Mouse (Mus musculus): ENCODE measurements around the gene Fam171b. TPM values are rescaled to one million over a fixed set of nuclear protein-coding genes. Genes with fewer than 3 reads are reported as not detected.

The Fam171b gene
- polyA plus RNA-seq, 1 experiment from 2014 or later = 42.8 TPM

GRCm38 (mm10) chr2:83848495-83848894 lies 36.1 kb downstream of the Fam171b start:
- Histone ChIP-seq H3K4me2 (no peak overlapping the region), H3K9me3 (ENCODE audit: control insufficient read depth, low read length) (no peaks in the 10 kb centered on the region), H3K27ac (ENCODE audit: low read depth, low read length) (no peak overlapping the region), H3K36me3 (ENCODE audit: control insufficient read depth, insufficient read depth, low read length) (no peaks in the 10 kb centered on the region), H3K9ac (ENCODE audit: low read length) (no peak overlapping the region), H3K4me3 (ENCODE audit: low read depth, low read length) (no peak overlapping the region), H3K4me1 (ENCODE audit: control insufficient read depth, insufficient read depth, low read length) (peaks cover 11% of the 10 kb centered on the region; the same call in 1 of the 2 replicates), H3K27me3 (ENCODE audit: control insufficient read depth, insufficient read depth, low read length) (no peaks in the 10 kb centered on the region)
- WGBS = 96% methylated on average over 3 of the region's 3 CpGs
- ATAC-seq (ENCODE audit: low FRiP score) = no peak
- DNase-seq (ENCODE audit: low spot score, missing footprints) = no peak

DNA sequence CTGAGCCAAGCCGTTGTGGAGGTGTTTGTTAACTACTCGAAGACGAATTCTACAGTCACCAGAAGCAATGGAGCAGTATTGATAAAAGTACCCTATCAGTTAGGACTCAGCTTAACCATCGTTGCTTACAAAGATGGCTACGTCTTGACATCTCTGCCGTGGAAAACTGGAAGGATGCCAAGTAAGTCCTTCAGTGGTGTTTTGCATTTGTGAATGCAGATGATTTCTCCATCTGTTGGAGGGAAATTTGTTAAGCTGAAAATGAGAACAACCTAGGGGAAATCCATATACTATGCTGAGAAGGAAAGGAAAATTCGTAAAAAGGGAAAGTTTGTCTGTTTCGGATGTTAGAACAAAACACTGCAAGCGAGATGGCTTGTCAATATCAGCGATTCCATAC lies 41.0 kb downstream of the Fam171b start:
- H3K4me3 ChIP-seq (ENCODE audit: low read depth, low read length) = no peak overlapping the region
- H3K27ac ChIP-seq (ENCODE audit: low read depth, low read length) = no peak overlapping the region
- no peaks in the 10 kb centered on the region for H3K9me3 ChIP-seq (ENCODE audit: control insufficient read depth, low read length)
- no peak overlapping the region for H3K9ac ChIP-seq (ENCODE audit: low read length)
- H3K4me1 ChIP-seq (ENCODE audit: control insufficient read depth, insufficient read depth, low read length) = no peaks in the 10 kb centered on the region
- no peaks in the 10 kb centered on the region for H3K27me3 ChIP-seq (ENCODE audit: control insufficient read depth, insufficient read depth, low read length)
- ATAC-seq (ENCODE audit: low FRiP score) (no peak), DNase-seq (ENCODE audit: low spot score, missing footprints) (no peak)
- 90% methylated on average over 10 of the region's 10 CpGs for WGBS
- H3K36me3 ChIP-seq (ENCODE audit: control insufficient read depth, insufficient read depth, low read length) = no peaks in the 10 kb centered on the region
- H3K4me2 ChIP-seq = no peak overlapping the region

GRCm38 (mm10) chr2:83856236-83856635 lies 43.8 kb downstream of the Fam171b start:
- DNase-seq (ENCODE audit: low spot score, missing footprints) (no peak), ATAC-seq (ENCODE audit: low FRiP score) (no peak)
- Histone ChIP-seq H3K9me3 (ENCODE audit: control insufficient read depth, low read length) (no peaks in the 10 kb centered on the region), H3K36me3 (ENCODE audit: control insufficient read depth, insufficient read depth, low read length) (no peaks in the 10 kb centered on the region), H3K27ac (ENCODE audit: low read depth, low read length) (no peak overlapping the region), H3K4me2 (no peak overlapping the region), H3K27me3 (ENCODE audit: control insufficient read depth, insufficient read depth, low read length) (no peaks in the 10 kb centered on the region), H3K4me1 (ENCODE audit: control insufficient read depth, insufficient read depth, low read length) (no peaks in the 10 kb centered on the region), H3K4me3 (ENCODE audit: low read depth, low read length) (no peak overlapping the region), H3K9ac (ENCODE audit: low read length) (no peak overlapping the region)
- 73% methylated on average over 4 of the region's 4 CpGs for WGBS

DNA sequence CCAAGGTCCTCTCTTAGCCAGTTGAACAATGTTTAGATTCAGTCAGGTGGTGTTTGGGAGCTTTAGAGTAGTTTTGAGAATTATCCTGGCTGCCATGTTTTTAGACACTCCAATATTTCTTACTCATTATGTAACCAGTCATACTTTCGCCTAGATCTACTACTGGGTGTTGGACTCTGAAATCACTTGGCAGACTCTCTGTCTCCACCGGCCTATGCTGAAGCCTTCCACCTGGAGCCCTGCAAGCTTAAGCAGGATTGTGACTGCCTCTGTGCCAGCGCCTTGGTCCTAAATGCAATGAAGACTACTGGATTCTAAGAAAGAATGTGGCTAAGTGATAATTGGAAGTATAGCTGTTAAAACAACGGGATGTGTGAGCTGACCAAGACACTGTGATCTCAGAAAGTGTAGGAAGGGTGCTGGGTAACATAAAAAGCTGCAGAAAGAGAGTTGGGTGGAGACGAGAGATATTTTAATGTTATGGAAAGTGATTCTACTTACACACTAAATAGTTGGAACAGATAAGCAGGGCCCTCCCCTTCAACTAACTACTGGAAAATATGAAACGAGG lies 71.5 kb downstream of the Fam171b start:
- Histone ChIP-seq H3K9me3 (ENCODE audit: control insufficient read depth, low read length) (no peaks in the 10 kb centered on the region), H3K27ac (ENCODE audit: low read depth, low read length) (no peak overlapping the region), H3K4me2 (no peak overlapping the region), H3K27me3 (ENCODE audit: control insufficient read depth, insufficient read depth, low read length) (no peaks in the 10 kb centered on the region), H3K9ac (ENCODE audit: low read length) (no peak overlapping the region), H3K4me3 (ENCODE audit: low read depth, low read length) (no peak overlapping the region), H3K36me3 (ENCODE audit: control insufficient read depth, insufficient read depth, low read length) (peaks cover 9% of the 10 kb centered on the region; the same call in 1 of the 2 replicates), H3K4me1 (ENCODE audit: control insufficient read depth, insufficient read depth, low read length) (no peaks in the 10 kb centered on the region)
- DNase-seq (ENCODE audit: low spot score, missing footprints) (peak; percentile 51), ATAC-seq (ENCODE audit: low FRiP score) (no peak)
- 89% methylated on average over 6 of the region's 6 CpGs for WGBS

DNA sequence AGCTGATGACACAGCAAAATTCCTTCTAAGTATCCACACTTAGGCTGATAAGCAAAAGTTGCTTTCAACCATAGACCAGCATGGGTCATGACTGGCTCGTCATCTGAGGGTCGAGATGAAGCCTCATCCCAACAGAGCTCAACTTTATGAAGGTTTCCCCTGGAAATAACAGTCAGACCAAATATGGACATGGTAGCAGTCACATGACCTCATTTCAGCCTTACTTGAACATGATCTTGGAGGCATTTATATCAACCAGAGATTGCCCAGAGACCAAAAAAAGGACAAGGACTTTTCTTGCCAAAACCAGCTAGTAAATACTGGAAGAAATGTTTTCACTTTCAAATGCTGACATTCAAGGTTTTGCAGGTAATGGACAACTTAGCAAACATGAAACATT lies 81.3 kb downstream of the Fam171b start:
- no peak overlapping the region for H3K4me3 ChIP-seq (ENCODE audit: low read depth, low read length)
- no peak overlapping the region for H3K4me2 ChIP-seq
- no peak overlapping the region for H3K9ac ChIP-seq (ENCODE audit: low read length)
- H3K36me3 ChIP-seq (ENCODE audit: control insufficient read depth, insufficient read depth, low read length) = no peaks in the 10 kb centered on the region
- no peak overlapping the region for H3K27ac ChIP-seq (ENCODE audit: low read depth, low read length)
- no peaks in the 10 kb centered on the region for H3K27me3 ChIP-seq (ENCODE audit: control insufficient read depth, insufficient read depth, low read length)
- DNase-seq (ENCODE audit: low spot score, missing footprints) = no peak
- ATAC-seq (ENCODE audit: low FRiP score) = no peak
- no peaks in the 10 kb centered on the region for H3K9me3 ChIP-seq (ENCODE audit: control insufficient read depth, low read length)
- WGBS = 84% methylated on average over 2 of the region's 2 CpGs
- H3K4me1 ChIP-seq (ENCODE audit: control insufficient read depth, insufficient read depth, low read length) = no peaks in the 10 kb centered on the region

DNA sequence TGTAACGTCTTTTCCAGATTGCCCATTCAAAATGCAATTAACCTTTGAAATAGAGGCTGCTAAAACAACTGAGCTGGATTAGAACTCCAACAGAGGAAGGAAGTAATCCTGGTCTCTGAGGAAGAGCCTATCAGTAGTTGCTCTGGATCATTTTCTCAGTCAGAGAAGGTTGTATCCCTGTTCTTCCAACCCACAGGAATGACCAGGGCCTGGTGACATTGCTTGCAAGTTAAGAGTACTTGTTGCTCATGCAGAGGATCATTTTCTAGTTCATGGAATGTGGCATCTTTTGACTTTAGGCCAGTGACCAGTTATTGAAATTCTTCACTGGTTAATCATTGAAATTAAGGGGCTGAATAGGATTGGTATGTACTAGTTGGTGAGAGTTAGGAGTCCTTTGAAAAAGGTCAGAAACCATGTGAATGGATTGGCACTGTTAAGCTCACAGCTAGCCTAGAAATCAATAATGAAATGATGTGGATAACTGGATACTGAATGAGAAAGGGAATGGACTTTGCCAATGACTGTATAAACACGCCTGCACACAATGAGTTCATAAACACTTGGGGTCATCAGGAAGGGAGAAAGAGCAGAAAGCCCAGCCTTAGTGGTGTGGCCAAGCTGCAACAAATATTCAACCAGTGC lies 89.6 kb downstream of the Fam171b start:
- Histone ChIP-seq H3K27ac (ENCODE audit: low read depth, low read length) (no peak overlapping the region), H3K4me2 (no peak overlapping the region), H3K27me3 (ENCODE audit: control insufficient read depth, insufficient read depth, low read length) (no peaks in the 10 kb centered on the region), H3K9me3 (ENCODE audit: control insufficient read depth, low read length) (no peaks in the 10 kb centered on the region), H3K4me1 (ENCODE audit: control insufficient read depth, insufficient read depth, low read length) (no peaks in the 10 kb centered on the region), H3K4me3 (ENCODE audit: low read depth, low read length) (no peak overlapping the region), H3K36me3 (ENCODE audit: control insufficient read depth, insufficient read depth, low read length) (no peaks in the 10 kb centered on the region), H3K9ac (ENCODE audit: low read length) (no peak overlapping the region)
- ATAC-seq (ENCODE audit: low FRiP score) (no peak), DNase-seq (ENCODE audit: low spot score, missing footprints) (no peak)
- WGBS = 77% methylated on average over 2 of the region's 2 CpGs

- Histone ChIP-seq H3K9me3 (ENCODE audit: control insufficient read depth, low read length) (no peaks in the 10 kb centered on the region), H3K4me3 (ENCODE audit: low read depth, low read length) (no peak overlapping the region), H3K9ac (ENCODE audit: low read length) (no peak overlapping the region), H3K4me2 (no peak overlapping the region), H3K27ac (ENCODE audit: low read depth, low read length) (no peak overlapping the region), H3K27me3 (ENCODE audit: control insufficient read depth, insufficient read depth, low read length) (no peaks in the 10 kb centered on the region), H3K36me3 (ENCODE audit: control insufficient read depth, insufficient read depth, low read length) (no peaks in the 10 kb centered on the region), H3K4me1 (ENCODE audit: control insufficient read depth, insufficient read depth, low read length) (no peaks in the 10 kb centered on the region)
- DNase-seq (ENCODE audit: low spot score, missing footprints) (no peak), ATAC-seq (ENCODE audit: low FRiP score) (no peak)
- WGBS = 31% methylated on average over 2 of the region's 2 CpGs
These were observed 117.1 kb downstream of the Fam171b start for GRCm38 (mm10) chr2:83929478-83930088.

Other genes starting within 250 kb of the Fam171b start
- 178 and 195 TPM in 2 replicates for gene Zc3h15, start 168.2 kb upstream of the Fam171b start, polyA plus RNA-seq (2014; fragmentation: Nextera tagmentation; extraction: Ambion mirVana)
- gene Itgav, start 88.2 kb upstream of the Fam171b start, polyA plus RNA-seq (2014; fragmentation: Nextera tagmentation; extraction: Ambion mirVana) = 40.5 and 41.7 TPM in 2 replicates
- not detected in 2 replicates for gene Zswim2, start 128.6 kb downstream of the Fam171b start, polyA plus RNA-seq (2014; fragmentation: Nextera tagmentation; extraction: Ambion mirVana)
- gene Gm13698, start 143.1 kb downstream of the Fam171b start, polyA plus RNA-seq (2014; fragmentation: Nextera tagmentation; extraction: Ambion mirVana) = not detected in 2 replicates
- not detected in 2 replicates for gene Gm13693, start 148.9 kb downstream of the Fam171b start, polyA plus RNA-seq (2014; fragmentation: Nextera tagmentation; extraction: Ambion mirVana)
- not detected in 2 replicates for gene Gm13695, start 154.7 kb downstream of the Fam171b start, polyA plus RNA-seq (2014; fragmentation: Nextera tagmentation; extraction: Ambion mirVana)
- gene Gm13696, start 160.5 kb downstream of the Fam171b start, polyA plus RNA-seq (2014; fragmentation: Nextera tagmentation; extraction: Ambion mirVana) = not detected in 2 replicates
- gene Gm13694, start 166.3 kb downstream of the Fam171b start, polyA plus RNA-seq (2014; fragmentation: Nextera tagmentation; extraction: Ambion mirVana) = not detected in 2 replicates
- not detected in 2 replicates for gene Gm13697, start 172.1 kb downstream of the Fam171b start, polyA plus RNA-seq (2014; fragmentation: Nextera tagmentation; extraction: Ambion mirVana)
- gene Gm13691, start 177.9 kb downstream of the Fam171b start, polyA plus RNA-seq (2014; fragmentation: Nextera tagmentation; extraction: Ambion mirVana) = not detected in 2 replicates

Data from midbrain, embryonic 11.5 days (tissue).